Mouse (Mus musculus) C2C12 (cell line): ENCODE data around the gene Rex1bd.

Experiments used
- CEBPB ChIP-seq: IDR thresholded peaks from one replicate; pipeline ENCODE4 v1.6.1; 2011; ENCODE audit warnings: low read depth, mild to moderate bottlenecking, control low read depth, moderate library complexity
- CTCF ChIP-seq: IDR thresholded peaks from one replicate; pipeline ENCODE4 v1.5.1; 2011; ENCODE audit not compliant: control insufficient read depth, insufficient read depth, insufficient read length
- FOSL1 ChIP-seq: IDR thresholded peaks from one replicate; pipeline ENCODE4 v1.8.0; 2011; ENCODE audit warnings: mild to moderate bottlenecking, low read length; ENCODE audit not compliant: poor library complexity, insufficient read depth, severe bottlenecking
- MAX ChIP-seq: IDR thresholded peaks from one replicate; pipeline ENCODE4 v1.6.1; 2011; ENCODE audit warnings: mild to moderate bottlenecking, control low read depth
- MYOD1 ChIP-seq: IDR thresholded peaks from one replicate; pipeline ENCODE4 v1.6.1; 2011; ENCODE audit warnings: low read depth; ENCODE audit not compliant: control insufficient read depth, insufficient read length
- MYOG ChIP-seq: IDR thresholded peaks from one replicate; pipeline ENCODE4 v1.6.1; 2011; ENCODE audit not compliant: control insufficient read depth, insufficient read length; ENCODE audit errors: extremely low read depth
- USF1 ChIP-seq: IDR thresholded peaks from one replicate; pipeline ENCODE4 v1.6.1; 2011; ENCODE audit warnings: low read depth, mild to moderate bottlenecking, control low read depth, moderate library complexity

- no peak for TF ChIP-seq CTCF
- TF ChIP-seq CEBPB = no peak
- no peak for TF ChIP-seq MAX
- TF ChIP-seq USF1 = no peak
- no peak for TF ChIP-seq FOSL1
- TF ChIP-seq MYOG = no peak
- no peak for TF ChIP-seq MYOD1
Measured at GRCm38 (mm10) chr8:70490880-70491495, 15.6 kb downstream of the Rex1bd start.
